Mouse (Mus musculus): ENCODE measurements around the gene Fxyd4. TPM values are rescaled to one million over a fixed set of nuclear protein-coding genes. Genes with fewer than 3 reads are reported as not detected.

Gene Fxyd4
- polyA plus RNA-seq, 1 experiment from 2014 or later = 2.1 TPM

DNA sequence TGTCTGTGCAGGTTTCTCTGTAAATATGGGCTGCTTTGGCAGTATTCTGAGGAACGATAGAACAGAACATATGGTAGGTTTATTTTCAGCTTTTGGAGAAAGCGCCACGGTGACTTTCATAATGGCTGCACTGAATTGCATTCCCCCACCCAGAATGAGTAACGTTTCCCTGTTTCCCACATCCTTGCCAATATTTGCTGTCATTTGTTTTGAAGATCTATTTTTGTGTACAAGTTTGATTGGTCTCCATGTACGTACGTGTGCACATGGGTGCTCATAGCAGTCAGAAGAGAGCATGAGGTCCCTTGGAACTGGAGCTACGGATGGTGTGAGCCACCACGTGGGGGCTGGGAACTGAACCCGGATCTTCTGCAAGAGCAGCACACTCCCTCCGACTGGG lies 1.5 kb upstream of the Fxyd4 start:
- no peaks in the 10 kb centered on the region for H3K9me3 ChIP-seq (ENCODE audit: control insufficient read depth, low read length)
- H3K27ac ChIP-seq (ENCODE audit: low read depth, low read length) = no peak overlapping the region
- H3K4me1 ChIP-seq (ENCODE audit: control insufficient read depth, insufficient read depth, low read length) = no peaks in the 10 kb centered on the region
- H3K36me3 ChIP-seq (ENCODE audit: control insufficient read depth, insufficient read depth, low read length) = no peaks in the 10 kb centered on the region
- no peaks in the 10 kb centered on the region for H3K27me3 ChIP-seq (ENCODE audit: control insufficient read depth, insufficient read depth, low read length)
- DNase-seq (ENCODE audit: low spot score, missing footprints) (no peak), ATAC-seq (ENCODE audit: low FRiP score) (no peak)
- WGBS = 89% methylated on average over 10 of the region's 10 CpGs
- no peak overlapping the region for H3K4me2 ChIP-seq
- no peak overlapping the region for H3K4me3 ChIP-seq (ENCODE audit: low read depth, low read length)
- H3K9ac ChIP-seq (ENCODE audit: low read length) = no peak overlapping the region

DNA sequence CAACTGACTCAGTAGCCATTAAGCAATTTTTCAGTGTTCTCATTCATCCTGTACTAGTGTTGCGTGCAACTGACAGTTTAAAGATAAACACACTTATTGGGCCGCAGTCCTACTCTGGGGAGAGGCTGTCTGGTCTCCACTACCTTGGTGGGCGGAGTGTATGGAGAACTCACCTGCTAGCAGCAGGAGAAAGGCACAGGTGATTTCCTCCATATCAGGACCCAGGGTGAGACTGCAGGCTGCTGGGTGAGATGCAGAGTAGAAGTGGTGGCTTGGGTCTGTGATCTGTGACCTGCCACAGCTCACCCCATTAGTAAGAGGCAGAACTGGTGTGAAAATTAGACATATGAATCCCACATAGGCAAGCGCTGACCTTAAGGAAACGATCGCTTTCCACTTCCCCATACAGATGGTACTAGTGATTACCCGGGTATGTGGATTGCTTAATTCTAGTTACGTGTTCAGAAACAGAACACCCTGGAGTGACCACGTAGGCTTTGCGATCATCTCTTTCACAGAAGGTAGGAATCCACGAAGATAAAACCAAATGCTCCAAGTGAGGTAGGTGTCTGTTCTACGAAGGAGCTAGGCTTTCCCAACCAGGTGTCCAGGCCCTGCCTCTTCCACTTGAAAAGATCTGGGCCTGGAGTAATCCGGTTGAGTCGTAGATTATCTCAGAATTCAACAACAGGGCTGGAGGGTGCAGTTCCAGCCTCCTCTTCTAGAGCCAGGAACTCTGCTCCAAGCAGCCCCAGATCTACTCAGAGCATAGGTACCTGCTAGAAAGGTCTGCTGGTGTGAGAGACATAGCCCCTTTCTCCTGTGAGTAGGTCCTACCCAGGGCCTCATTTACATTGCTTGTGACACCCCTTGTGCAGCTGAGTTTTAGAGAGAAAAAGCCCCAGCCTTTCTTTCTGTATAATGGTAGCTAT lies 1.5 kb downstream of the Fxyd4 start:
- H3K9ac ChIP-seq (ENCODE audit: low read length) = no peak overlapping the region
- H3K9me3 ChIP-seq (ENCODE audit: control insufficient read depth, low read length) = no peaks in the 10 kb centered on the region
- no peaks in the 10 kb centered on the region for H3K27me3 ChIP-seq (ENCODE audit: control insufficient read depth, insufficient read depth, low read length)
- H3K27ac ChIP-seq (ENCODE audit: low read depth, low read length) = no peak overlapping the region
- DNase-seq (ENCODE audit: low spot score, missing footprints) = no peak
- H3K4me1 ChIP-seq (ENCODE audit: control insufficient read depth, insufficient read depth, low read length) = no peaks in the 10 kb centered on the region
- H3K4me3 ChIP-seq (ENCODE audit: low read depth, low read length) = no peak overlapping the region
- H3K4me2 ChIP-seq = no peak overlapping the region
- WGBS = 96% methylated on average over 14 of the region's 14 CpGs
- no peak for ATAC-seq (ENCODE audit: low FRiP score)
- no peaks in the 10 kb centered on the region for H3K36me3 ChIP-seq (ENCODE audit: control insufficient read depth, insufficient read depth, low read length)

DNA sequence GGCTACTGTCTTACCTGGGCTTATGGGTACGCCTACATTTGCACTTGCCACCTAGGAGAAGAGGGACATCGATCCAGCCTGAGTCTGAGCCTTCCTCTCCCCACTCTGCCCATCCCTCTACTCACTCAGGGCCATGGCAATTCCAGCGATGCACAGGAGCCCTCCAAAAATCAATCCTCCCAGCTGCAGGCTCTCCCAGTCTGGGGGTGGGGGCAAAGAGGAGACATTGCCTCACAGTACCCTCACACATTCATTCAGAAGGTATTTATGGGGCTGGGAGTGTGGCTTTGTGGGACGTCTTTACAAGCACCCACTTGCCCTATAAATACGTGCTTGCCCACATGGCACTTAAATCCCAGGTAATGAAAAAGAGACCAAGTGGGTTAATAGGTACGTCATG lies 3.2 kb downstream of the Fxyd4 start:
- Histone ChIP-seq H3K27ac (ENCODE audit: low read depth, low read length) (no peak overlapping the region), H3K4me3 (ENCODE audit: low read depth, low read length) (no peak overlapping the region), H3K36me3 (ENCODE audit: control insufficient read depth, insufficient read depth, low read length) (peaks cover 5% of the 10 kb centered on the region; the same call in 1 of the 2 replicates), H3K9ac (ENCODE audit: low read length) (no peak overlapping the region), H3K9me3 (ENCODE audit: control insufficient read depth, low read length) (no peaks in the 10 kb centered on the region), H3K4me1 (ENCODE audit: control insufficient read depth, insufficient read depth, low read length) (no peaks in the 10 kb centered on the region), H3K4me2 (no peak overlapping the region), H3K27me3 (ENCODE audit: control insufficient read depth, insufficient read depth, low read length) (no peaks in the 10 kb centered on the region)
- 95% methylated on average over 6 of the region's 6 CpGs for WGBS
- DNase-seq (ENCODE audit: low spot score, missing footprints) (no peak), ATAC-seq (ENCODE audit: low FRiP score) (no peak)

DNA sequence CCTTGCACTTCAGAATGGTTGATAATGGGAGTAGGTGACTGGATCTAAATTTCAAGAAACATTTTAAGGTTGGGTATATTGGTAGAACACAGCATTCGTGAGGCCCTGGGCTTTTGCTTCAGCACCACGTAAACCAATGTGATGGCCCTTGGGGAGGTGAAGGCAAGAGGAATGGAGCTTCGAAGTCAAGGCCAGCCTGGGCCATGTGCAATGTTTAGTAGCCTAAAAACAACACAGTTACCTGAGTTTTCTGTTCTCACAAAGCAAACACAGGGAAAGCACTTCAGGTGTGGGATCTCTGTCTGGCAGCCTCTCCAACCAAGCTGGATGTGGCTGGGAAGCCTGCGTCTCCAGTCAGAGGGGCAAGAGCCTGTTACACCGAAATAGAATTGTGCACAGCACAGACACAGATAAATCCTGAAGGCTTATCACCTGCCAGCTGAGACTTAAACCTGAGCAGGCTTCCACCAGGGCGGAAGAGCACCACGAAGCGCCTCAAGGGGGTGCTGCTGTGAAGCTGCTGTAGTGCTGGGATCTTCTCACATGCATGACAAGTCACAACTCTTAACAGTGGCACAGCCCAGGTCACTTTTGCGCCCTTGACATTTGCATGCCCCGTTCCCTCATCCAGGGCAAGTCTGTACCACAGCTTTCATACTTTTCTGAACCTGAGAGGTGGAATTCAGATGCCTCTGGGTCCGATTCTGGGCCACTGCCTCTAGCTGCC lies 5.0 kb downstream of the Fxyd4 start:
- Histone ChIP-seq H3K4me2 (no peak overlapping the region), H3K4me3 (ENCODE audit: low read depth, low read length) (no peak overlapping the region), H3K4me1 (ENCODE audit: control insufficient read depth, insufficient read depth, low read length) (no peaks in the 10 kb centered on the region), H3K9ac (ENCODE audit: low read length) (no peak overlapping the region), H3K36me3 (ENCODE audit: control insufficient read depth, insufficient read depth, low read length) (peaks cover 5% of the 10 kb centered on the region; the same call in 1 of the 2 replicates), H3K9me3 (ENCODE audit: control insufficient read depth, low read length) (no peaks in the 10 kb centered on the region), H3K27ac (ENCODE audit: low read depth, low read length) (no peak overlapping the region), H3K27me3 (ENCODE audit: control insufficient read depth, insufficient read depth, low read length) (no peaks in the 10 kb centered on the region)
- DNase-seq (ENCODE audit: low spot score, missing footprints) (no peak), ATAC-seq (ENCODE audit: low FRiP score) (no peak)
- 61% methylated on average over 11 of the region's 11 CpGs for WGBS

DNA sequence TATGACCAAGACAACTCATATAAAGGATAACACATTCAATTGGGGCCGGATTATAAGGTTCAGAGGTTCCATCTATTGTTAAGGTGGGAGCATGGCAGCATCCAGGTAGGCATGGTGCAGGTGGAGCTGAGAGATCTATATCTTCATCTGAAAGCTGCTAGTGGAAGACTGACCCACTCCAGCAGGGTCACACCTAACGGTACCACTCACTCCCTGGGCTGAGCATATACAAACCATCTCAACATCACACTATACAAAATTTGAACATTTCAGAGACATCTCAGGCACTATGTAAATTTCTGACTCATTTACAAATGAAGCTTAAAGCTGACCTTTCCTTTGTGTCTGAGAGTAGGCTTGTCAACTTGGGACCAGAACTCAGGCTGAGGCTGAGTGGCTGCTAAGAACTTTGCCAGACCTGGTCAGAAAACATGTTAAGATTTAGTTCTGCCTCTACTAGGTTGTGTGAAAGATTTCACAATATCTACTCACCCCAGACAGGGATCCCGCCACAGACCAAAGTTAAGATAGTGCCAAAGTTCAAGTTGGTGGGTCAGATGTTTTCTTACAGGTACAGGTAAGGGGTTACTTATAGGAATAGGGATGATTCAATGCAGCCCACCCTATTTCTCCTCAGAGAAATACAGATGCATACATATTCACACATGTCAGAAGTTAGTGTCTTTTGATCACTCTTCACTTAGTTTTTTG lies 7.4 kb downstream of the Fxyd4 start:
- Histone ChIP-seq H3K4me1 (ENCODE audit: control insufficient read depth, insufficient read depth, low read length) (no peaks in the 10 kb centered on the region), H3K4me3 (ENCODE audit: low read depth, low read length) (no peak overlapping the region), H3K9ac (ENCODE audit: low read length) (no peak overlapping the region), H3K9me3 (ENCODE audit: control insufficient read depth, low read length) (no peaks in the 10 kb centered on the region), H3K36me3 (ENCODE audit: control insufficient read depth, insufficient read depth, low read length) (peaks cover 7% of the 10 kb centered on the region; the same call in 1 of the 2 replicates), H3K4me2 (no peak overlapping the region), H3K27ac (ENCODE audit: low read depth, low read length) (no peak overlapping the region), H3K27me3 (ENCODE audit: control insufficient read depth, insufficient read depth, low read length) (no peaks in the 10 kb centered on the region)
- ATAC-seq (ENCODE audit: low FRiP score) (no peak), DNase-seq (ENCODE audit: low spot score, missing footprints) (no peak)
- WGBS = 92% methylated on average over 3 of the region's 3 CpGs

DNA sequence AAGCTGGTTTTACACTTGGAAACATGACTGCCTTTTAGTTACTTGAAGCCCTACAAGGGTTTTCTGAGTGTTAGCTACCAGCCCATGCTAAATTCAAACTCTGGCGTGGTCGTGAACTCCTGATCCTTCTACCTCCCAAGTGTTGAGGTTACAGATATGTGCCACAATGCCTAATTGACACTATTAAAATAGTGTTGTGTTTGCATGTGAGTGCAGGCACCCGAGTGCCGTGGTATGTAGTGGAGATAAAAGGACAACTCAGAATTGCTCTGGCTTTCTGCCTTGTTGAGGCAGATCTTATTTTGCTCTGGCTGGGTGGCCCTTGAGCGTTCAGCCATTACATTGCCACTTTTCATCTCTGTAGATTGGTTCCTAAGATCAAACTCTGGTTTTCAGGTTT lies 8.7 kb downstream of the Fxyd4 start:
- Histone ChIP-seq H3K36me3 (ENCODE audit: control insufficient read depth, insufficient read depth, low read length) (peaks cover 7% of the 10 kb centered on the region; the same call in 1 of the 2 replicates), H3K4me1 (ENCODE audit: control insufficient read depth, insufficient read depth, low read length) (no peaks in the 10 kb centered on the region), H3K9me3 (ENCODE audit: control insufficient read depth, low read length) (no peaks in the 10 kb centered on the region), H3K4me3 (ENCODE audit: low read depth, low read length) (no peak overlapping the region), H3K27me3 (ENCODE audit: control insufficient read depth, insufficient read depth, low read length) (no peaks in the 10 kb centered on the region), H3K4me2 (no peak overlapping the region), H3K27ac (ENCODE audit: low read depth, low read length) (no peak overlapping the region), H3K9ac (ENCODE audit: low read length) (no peak overlapping the region)
- no peak for ATAC-seq (ENCODE audit: low FRiP score)
- DNase-seq (ENCODE audit: low spot score, missing footprints) = no peak
- WGBS = 92% methylated on average over 5 of the region's 5 CpGs

DNA sequence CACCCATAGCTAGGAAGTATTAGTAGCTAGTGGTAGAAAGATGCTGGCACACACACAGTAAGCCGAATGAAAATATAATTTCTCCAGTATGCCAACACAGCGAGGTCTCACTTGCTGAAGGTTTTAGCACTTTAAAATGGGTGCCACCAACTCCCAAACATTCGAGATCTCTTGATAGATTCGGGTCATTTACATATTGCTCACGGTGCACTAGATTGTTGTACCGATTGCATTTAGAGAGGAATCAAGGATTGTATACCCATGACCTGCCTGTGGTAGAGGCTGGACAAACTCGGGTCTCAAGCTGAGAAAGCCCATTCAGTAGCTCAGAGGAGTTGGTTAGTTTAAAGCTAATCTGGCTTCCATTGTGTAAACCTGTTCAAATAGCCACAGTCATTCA lies 9.5 kb downstream of the Fxyd4 start:
- Histone ChIP-seq H3K4me2 (no peak overlapping the region), H3K36me3 (ENCODE audit: control insufficient read depth, insufficient read depth, low read length) (peaks cover 7% of the 10 kb centered on the region; the same call in 1 of the 2 replicates), H3K27ac (ENCODE audit: low read depth, low read length) (no peak overlapping the region), H3K9me3 (ENCODE audit: control insufficient read depth, low read length) (no peaks in the 10 kb centered on the region), H3K9ac (ENCODE audit: low read length) (no peak overlapping the region), H3K27me3 (ENCODE audit: control insufficient read depth, insufficient read depth, low read length) (no peaks in the 10 kb centered on the region), H3K4me1 (ENCODE audit: control insufficient read depth, insufficient read depth, low read length) (no peaks in the 10 kb centered on the region), H3K4me3 (ENCODE audit: low read depth, low read length) (no peak overlapping the region)
- DNase-seq (ENCODE audit: low spot score, missing footprints) (no peak), ATAC-seq (ENCODE audit: low FRiP score) (no peak)
- WGBS = 89% methylated on average over 7 of the region's 7 CpGs

DNA sequence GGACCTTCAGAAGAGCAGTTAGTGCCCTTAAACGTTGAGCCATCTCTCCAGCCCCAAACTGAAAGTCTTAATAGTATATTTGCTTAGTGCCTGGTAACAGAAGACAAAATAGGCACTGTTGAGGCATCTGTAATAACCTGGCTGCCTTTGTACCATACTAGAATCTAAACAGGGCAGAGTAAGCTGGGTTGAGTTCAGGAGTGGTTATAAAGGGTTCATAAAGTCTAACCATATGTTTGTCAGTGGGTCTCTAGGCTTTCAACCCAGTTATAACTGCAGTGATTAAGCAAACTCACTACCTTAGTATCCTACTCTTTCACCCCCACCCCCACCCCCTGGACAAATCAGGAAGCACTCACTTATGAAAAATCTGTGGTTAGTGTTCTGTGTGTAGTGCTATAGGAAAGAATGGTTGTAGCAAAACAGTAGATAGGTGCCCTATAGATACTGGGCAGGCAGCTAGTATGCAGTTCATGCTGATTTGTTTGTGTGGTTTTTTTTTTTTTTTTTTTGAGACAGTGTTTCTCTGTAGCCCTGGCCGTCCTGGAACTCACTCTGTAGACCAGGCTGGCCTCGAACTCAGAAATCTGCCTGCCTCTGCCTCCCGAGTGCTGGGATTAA lies 10.5 kb downstream of the Fxyd4 start:
- no peaks in the 10 kb centered on the region for H3K27me3 ChIP-seq (ENCODE audit: control insufficient read depth, insufficient read depth, low read length)
- H3K36me3 ChIP-seq (ENCODE audit: control insufficient read depth, insufficient read depth, low read length) = peaks cover 7% of the 10 kb centered on the region; the same call in 1 of the 2 replicates
- no peak overlapping the region for H3K4me3 ChIP-seq (ENCODE audit: low read depth, low read length)
- no peaks in the 10 kb centered on the region for H3K4me1 ChIP-seq (ENCODE audit: control insufficient read depth, insufficient read depth, low read length)
- H3K9me3 ChIP-seq (ENCODE audit: control insufficient read depth, low read length) = no peaks in the 10 kb centered on the region
- WGBS = 68% methylated on average over 4 of the region's 4 CpGs
- no peak overlapping the region for H3K27ac ChIP-seq (ENCODE audit: low read depth, low read length)
- ATAC-seq (ENCODE audit: low FRiP score) = no peak
- H3K9ac ChIP-seq (ENCODE audit: low read length) = no peak overlapping the region
- no peak for DNase-seq (ENCODE audit: low spot score, missing footprints)
- no peak overlapping the region for H3K4me2 ChIP-seq

All from midbrain, embryonic 11.5 days (tissue).